Mouse (Mus musculus) embryo, embryonic 10.5 days (tissue): ENCODE data around the gene Ccdc9b.

Experiments
- DNase-seq: peaks from one replicate; pipeline ENCODE4 v3.0.0-alpha.2; 2015; ENCODE audit warnings: low spot score

The Ccdc9b gene

DNA sequence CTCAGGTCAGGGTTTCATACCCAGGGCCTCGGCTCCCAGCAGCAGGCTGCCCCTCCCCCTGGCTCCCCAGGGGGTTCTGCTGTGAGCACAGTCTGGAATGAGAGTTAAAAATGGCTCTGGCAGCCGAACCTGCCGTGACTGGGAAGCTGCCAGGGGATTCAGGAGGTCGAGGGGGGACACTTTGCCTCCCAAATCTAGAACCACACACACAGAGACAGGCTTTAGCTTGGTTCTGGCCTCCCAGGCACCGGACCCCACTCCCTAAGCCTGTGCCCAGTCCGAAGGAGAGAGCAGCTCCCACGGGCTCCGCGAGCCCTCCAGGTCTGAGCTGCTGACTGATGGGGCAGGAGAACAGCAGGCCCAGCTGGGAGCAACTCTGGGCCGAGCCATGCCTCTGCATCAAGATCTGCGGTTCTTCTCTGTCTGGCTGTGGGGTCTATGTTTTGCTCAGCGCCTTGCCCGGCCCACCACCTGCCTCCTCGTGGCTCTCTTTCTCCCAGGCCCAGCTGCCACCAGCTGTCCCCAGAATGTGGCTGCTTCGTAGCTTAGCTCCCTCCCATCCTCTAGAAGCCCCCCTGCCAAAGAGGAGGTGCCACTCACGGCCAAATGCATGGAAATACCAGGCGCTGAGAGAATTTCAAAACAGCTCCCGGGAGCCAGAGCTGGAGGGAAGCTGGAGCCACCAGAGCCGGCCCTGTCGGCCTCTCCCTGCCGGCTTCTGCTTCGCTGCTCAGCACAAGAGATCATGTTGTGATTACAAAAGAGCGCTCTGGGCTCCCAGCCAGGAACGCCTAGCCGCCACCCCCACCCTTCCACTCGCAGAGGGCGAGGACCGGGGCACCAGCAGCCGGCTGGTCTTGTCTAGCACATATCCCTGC is at the start of gene Ccdc9b:
Gene Ccdc9b, minus strand, starts transcription at position 756 of the 878 bp plus-strand sequence.
- peak; percentile 69 for DNase-seq

DNA sequence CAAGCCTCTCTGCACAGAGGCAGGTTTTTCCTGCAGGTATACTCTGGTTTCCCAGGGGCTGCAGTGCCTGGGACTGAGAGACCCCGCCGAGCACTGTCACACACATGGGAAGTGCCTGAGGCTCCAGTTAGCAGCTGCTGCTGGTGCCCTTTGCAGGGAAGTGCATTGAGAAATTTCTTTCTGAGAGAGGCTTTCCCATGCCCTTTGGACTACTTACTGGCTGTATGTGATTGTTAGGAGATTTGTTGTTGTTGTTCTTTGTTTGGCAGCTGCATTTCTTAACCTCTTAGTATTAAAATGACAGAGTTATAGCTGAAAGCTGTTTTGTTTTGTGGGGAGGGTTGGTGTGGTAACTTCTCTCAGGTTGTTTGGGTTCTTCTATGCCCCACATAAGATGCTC is 48.4 kb upstream of the Ccdc9b start:
- no peak for DNase-seq

DNA sequence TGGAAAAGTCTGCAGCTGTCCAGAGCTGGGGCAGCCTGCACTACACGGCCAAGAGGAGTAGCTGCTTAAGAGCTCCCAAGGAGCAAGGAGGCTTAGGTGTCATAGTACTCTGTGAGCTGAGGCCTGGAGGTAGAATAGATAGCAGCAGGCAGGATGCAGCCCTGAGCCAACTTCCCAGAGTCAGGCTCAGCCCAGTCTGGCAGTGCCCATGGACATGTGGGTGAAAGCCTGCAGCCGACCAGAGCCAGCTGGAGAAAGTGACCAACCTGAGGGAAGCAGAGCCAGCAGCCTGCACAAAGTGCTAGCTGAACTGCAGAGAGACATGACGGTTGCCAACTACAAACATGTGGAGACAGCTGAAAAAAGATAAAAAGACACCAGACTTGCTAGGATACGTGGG is 44.4 kb upstream of the Ccdc9b start:
- no peak for DNase-seq

DNA sequence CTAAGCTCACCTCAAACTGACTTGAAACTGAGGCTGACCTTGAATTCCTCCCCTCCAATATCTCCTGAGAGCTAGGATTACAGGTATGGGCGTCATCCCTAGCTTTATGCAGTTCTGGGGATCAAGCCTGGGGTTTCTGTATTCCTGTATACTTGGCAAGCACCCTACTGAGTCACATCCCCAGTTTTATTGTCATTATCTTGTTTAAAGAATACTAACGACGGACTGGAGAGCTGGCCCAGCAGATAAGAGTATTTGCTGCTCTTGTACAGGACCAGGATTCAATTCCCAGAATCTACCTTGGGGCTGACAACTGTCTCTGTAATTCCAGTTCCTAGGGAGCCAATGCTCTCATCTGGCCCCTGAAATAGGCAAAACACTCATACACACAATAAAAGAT is 43.3 kb upstream of the Ccdc9b start:
- no peak for DNase-seq

DNA sequence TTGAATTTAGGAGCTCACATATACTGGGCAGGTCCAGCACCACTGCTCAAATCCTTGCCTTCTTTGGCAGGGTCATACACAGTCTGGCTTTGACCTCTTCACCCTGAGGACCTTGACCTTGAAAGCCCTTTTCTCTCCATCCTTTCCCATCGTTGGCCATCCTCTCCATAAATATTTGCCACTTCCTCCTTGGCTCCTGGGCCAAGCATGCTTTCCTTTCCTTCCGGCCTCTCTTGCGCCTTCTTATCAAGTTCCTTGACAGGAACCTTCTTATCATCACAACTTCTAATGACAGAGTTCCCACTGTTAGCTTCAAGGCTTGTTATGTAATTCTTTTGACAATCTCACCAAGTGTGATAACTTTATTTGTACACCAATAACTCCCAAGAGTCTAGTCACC is 42.7 kb upstream of the Ccdc9b start:
- no peak for DNase-seq

DNA sequence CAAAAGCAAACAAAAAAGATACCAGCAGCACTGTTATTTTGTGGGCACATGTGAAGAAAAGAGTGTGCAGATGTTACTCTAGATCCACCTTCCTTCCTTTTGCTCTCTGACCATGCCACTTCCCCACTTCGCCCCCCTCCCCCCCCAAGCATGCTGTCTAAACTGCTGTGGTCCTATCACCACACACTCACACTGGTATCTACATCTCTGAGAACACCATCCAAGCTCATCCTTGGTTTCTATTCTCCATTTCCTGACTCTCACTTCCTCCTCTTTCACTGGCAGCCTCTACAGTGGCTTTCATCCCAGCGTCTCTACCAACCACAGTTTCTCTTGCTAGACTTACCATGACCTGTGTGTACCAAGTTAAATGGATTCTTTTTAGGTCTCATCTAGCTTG is 42.0 kb upstream of the Ccdc9b start:
- DNase-seq: no peak

DNA sequence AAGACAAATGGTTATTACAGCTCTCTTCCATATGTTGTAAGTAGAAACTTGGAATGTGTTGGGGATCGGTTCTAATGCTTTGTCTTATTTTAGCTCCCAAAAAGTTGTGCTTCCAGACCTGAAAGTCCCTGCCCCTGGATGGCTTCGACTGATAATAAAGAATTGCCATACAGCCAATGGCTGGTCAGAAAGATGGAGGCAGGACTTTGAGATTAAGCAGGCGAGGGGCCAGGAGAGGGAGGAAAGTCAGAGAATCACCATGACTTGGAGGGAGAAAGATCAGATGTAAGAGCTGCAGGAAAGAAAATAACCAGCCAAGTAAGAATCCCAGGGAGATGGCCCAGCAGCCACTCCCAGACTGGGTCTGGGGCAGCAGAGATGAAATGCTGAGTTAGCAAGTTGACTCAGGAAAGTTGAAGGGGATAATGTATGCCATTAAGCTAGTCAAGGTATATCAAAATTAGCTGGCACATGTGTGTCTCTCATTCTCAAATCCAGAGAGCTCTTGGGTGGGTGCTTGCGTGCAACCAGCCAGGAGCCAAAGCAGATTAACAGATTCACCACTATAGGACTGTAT is 40.2 kb upstream of the Ccdc9b start:
- DNase-seq: no peak

DNA sequence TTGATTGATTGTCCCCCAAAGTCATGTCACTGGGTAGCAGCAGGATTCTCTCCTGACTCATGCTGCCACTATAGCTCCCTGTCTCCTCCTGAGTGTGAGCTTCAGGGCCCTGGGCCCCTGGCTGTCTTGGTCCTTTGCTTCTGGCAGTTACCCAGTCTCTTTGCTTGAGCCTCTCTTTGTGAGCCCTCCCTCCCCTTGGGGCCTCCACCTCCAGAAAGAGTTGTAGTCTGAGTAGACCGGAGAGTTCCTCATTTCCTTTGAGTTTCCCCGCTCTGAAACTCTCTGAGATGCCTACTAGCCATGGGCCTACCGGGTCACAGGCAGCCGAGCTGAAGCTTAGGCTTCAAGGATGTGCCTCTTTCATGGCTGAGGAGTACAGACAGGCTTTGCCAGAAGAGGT is 31.2 kb upstream of the Ccdc9b start:
- DNase-seq: no peak

DNA sequence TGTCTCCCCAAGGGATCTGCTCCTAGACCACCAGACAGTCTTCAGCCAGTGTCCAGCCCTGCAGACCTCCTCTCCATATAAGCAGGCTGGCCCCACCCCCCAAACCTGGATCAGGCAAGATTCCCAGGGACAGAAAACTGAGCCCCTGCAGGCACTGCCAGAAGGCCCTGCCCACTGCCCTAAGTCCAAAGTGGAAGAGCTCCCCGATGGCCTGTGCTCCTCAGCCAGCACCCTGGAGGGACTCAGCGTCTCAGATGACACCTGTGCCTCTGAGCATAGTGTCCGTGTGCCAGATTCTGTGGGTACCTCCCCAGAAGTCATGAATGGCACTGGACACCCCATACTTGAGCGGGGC is 29.8 kb upstream of the Ccdc9b start:
- no peak for DNase-seq

DNA sequence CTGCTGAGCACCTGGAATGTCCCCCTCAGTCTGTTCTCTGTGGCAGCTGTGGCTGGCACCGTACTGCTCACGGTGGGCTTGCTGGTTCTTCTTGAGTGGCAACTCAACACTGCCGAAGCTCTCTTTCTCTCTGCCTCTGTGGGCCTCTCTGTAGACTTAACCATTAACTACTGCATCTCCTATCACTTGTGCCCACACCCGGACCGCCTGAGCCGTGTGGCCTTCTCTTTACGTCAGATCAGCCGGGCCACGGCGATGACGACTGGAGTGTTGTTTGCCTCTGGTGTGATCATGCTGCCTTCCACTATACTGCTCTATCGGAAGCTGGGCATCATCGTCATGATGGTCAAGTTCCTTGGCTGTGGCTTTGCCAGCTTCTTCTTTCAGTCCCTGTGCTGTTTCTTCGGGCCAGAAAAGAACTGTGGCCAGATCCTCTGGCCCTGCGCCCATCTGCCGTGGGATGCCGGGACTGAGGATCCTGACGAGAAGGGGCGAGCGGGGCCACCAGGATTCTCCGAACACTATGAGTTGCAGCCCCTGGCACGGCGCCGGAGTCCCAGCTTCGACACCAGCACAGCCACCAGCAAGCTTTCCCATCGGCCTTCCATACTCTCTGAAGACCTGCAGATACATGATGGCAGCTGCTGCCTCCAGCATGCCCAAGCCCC is 29.3 kb upstream of the Ccdc9b start:
- no peak for DNase-seq

DNA sequence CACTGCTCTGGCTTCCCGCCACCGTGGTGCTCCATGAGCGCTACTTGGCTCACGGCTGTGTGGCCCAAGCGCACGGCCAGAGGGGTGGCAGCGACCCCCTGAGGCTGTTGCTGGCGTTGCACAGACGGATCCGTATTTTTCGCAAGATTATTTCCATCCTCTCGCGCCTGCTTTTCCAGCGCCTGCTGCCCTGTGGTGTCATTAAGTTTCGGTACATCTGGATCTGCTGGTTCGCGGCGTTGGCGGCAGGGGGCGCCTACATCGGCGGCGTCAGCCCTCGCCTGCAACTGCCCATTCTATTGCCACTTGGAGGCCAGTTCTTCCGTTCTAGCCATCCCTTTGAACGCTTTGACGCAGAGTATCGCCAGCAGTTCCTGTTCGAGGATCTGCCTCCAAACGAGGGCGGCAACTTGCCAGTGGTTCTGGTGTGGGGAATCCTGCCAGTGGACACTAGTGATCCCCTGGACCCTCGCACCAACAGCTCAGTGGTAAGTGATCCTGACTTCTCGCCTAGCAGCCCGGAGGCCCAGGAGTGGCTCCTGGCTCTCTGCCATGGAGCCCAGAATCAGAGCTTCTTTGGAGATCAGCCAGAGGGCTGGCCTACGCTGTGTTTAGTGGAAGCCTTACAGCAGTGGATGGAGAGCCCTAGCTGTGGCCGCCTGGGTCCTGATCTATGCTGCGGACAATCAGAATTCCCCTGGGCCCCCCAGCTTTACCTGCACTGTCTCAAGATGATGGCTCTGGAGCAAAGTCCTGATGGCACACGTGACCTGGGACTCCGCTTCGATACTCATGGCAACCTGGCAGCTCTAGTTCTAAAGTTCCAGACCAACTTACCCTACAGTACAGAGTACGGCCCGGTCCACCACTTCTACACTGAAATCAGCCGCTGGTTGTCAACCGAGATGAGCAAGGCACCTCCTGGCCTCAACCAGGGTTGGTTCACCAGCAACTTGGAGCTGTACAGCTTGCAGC is 28.4 kb upstream of the Ccdc9b start:
- DNase-seq: peak; percentile 63

DNA sequence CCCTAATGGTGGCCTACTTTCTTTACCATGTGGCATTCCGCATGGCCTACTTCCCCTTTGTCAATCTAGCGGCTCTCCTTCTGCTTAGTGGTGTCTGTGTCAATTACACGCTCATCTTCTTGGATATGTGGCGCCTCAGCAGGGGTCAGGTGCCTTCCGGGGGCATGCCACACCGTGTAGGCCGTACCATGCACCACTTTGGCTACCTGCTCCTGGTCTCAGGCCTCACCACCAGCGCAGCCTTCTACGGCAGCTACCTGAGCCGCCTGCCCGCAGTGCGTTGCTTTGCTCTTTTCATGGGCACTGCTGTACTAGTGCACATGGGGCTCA is 27.7 kb upstream of the Ccdc9b start:
- DNase-seq: no peak

DNA sequence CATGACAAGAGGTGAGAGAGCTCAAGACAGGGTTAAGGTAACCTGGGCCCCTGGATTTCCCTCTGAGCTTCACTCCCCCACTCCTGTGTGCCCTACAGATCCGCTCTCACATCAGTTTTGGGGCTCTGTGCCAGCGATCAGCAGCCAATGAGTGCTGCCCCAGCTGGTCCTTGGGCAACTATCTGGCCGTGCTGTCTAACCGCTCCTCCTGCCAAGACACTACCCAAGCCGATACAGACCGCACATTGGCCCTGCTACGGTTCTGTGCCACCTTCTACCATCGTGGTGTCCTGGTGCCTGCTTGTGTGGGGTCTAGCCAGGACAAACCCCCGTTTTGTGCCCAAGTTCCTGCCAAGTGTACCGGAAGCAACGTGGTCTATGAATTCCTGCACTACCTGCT is 27.0 kb upstream of the Ccdc9b start:
- no peak for DNase-seq

DNA sequence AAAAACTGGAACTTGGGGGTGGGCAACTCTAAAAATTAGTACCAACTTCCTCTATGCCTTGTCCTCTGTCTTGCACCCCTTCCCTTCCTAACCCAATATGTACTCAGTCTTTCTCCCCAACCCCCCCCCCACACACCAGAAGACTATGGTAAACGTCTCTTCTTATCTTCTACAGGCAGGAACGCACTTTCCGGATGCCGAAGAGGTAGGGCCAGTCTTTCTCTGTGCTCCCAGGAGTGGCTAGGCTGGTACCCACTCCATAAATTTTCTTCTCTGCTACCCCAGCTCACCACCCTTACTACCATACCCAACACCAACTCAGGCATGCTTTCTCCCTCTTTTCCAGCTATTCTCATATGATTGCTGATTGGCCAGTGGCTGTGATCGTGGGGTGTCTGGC is 24.1 kb upstream of the Ccdc9b start:
- no peak for DNase-seq

DNA sequence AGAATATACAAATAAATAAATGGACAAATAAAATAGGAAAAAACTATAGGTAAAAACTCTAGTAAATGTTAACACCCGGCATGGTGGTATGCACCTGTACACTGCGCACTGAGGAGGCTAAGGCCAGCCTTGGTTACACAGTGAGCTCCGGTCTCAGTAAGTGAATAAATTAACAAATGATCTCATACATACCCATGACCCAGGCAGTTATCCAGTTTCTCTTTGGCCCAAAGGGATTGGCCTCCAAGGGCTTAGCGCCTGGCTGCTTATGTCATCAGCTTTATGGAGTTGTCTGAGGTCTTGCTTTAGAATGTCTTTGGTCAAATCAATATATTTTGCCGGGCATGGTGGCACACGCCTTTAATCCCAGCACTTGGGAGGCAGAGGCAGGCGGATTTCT is 21.2 kb upstream of the Ccdc9b start:
- no peak for DNase-seq

DNA sequence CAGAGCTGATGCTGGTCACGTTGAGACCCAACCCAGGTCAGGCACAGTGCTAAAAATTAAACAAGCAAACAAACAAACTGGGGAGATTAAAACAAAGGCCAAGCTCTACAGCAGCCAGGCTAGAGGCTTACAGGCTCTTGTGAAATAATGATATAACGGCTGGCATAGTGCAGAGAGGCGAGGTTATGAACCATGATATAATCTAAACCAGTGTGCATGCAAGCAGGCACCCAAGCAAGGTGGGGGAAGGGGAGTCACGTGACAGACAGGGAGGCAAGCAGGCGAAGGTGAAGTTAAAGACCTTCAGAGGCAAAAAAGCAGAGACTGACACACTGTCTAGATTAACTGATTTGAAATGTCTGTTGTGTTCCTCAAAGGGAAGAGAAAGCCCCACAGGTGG is 20.6 kb upstream of the Ccdc9b start:
- DNase-seq: no peak

DNA sequence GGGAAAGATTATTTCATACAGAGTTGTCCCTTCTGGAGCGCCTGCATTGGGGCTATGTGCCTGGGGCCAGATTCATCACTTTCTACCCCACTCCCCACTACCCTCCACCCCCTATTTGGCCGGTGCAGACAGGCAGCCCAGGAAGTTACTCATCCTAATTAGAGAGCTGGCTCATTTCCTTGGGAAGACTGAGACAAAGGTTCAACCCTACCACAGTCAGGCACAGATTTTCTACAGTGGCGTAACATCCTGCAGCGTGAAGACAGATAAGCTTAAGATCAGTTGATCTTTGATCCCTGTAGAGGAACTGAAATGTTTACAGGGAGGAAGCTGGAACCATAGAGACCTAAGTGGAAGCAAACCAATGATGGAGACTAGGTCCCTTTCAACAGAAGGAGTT is 19.8 kb upstream of the Ccdc9b start:
- no peak for DNase-seq

DNA sequence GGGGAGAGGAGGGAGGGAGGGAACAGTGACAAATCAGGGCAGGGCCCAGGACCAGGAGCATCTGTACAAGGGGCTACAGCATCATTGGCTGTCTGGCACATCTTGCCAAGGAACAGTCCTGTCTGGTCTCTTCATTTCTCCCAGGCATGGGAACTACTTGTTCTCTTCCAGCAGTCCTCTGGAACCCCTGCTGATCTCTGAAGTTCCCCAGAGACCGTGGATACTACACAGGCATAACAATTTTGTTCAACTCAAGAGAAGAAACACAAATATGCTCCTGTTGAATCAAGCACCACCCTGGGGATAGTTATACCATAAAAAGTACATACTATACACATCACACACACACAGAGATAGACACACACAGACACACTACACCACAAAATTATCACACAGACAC is 18.7 kb upstream of the Ccdc9b start:
- DNase-seq: no peak

DNA sequence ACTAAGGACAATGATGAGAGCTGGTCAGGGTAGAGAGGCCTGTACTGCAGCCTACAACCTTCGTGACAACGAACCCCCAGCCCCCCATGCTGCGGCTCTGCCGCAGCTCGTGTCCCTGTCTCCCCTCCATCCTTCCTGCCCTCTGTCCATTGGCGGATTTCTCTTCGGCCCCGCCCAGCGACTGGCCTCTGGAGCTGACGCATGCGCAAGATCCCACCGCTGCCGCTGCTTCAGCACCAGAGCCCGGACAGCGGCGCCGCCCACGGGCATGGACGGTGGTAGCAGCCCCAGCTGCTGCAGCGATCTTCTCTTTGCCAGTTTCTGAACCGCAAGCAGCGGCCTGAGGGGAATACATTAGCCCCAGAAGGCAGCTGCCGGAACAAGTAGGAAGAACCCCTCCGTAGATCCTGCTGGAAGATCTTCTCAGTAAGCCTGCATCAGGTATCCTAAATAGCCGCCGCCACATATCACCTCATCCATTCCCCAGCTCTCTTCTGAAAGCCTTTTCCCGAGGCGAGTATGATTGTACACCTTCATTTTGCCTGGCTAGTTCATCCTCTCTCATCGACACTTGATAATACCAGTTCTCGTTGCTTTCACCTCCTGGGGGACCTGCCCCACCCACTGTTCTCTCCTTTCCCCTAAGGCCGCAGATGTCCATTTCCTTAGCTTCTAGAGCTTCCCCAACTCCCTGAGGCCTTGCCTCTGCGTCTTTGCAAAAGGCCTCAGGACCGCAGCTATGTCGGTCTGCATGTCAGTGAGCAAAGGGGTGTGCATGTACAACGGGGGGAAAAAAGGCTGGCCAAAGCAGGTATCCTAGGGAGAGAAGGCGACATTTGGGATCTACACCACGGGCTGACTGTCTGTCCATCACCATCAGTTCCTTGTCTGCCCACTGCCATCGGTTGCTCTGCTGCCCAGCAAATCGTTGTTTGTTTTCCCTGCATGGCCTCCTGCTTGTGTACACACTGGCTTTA is 17.3 kb upstream of the Ccdc9b start, which contains the start of gene Disp2:
Gene Disp2, plus strand, starts transcription at position 216 of the 977 bp plus-strand sequence.
- DNase-seq: peak; percentile 97

DNA sequence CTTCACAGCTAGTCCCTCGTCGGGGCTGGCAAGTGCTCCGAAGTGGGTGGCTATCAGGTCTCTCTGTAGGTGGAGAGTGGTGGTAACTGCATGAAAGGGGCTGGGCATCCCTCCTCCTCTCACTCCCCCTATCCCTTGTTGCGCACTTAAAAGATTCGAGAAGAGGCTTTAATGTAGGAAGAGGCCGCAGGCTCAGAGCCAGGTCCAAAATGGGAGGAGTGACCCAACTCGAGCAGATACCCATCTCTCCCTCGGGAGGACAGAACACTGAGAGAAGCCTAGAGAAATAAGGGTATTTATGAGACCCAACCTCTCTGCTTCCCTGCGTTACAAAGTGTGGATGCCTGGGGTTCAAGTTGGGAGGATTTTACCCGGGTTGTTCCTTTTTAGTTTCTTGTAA is 16.6 kb upstream of the Ccdc9b start:
- no peak for DNase-seq

DNA sequence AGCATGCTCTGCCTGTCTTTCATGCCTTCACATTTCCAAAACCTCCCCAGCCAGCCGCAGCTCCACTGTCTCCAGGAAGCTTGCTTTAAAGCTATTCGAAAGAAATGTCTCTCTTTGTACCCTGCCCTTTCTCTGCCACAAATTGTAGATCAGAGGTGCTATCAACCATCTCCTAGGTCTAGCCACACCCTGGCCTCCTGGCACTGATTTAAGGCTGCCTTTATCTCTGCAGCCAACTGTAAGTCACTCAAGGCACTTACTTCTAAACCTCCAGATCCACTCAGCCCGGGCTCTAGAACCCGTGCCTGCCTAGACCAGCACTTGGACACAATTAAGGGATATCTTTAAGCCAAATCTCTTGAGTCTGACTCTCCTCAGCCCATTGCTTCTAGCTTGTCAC is 16.0 kb upstream of the Ccdc9b start:
- no peak for DNase-seq
